Mouse (Mus musculus): ENCODE measurements around the gene Rbm14.
"Not testable (repeated sequence)": the region's sequence is repeated elsewhere in the genome, so short reads cannot be mapped to it uniquely, and the experiment has no call there.

The Rbm14 gene

DNA sequence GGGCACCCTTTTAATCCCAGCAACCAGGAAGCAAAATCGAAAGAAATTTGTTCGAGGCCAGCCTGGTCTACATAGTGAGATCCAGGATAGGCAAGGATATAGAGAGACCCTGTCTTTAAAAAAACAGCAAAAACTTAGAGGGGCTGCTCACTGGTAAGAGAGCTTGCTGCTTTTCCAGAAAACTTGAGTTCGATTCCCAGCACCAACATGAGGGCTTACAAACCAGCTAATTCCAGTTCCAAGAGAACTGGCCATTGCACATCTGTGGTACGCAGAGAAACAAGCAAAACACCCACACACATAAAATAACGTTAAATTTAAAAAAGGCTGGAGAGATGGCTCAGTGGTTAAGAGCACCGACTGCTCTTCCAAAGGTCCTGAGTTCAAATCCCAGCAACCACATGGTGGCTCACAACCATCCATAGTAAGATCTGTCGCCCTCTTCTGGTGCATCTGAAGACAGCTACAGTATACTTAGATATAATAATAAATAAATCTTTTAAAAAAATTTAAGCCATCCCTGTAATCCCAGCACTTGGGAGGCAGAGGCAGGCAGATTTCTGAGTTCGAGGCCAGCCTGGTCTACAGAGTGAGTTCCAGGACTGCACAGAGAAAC is 1.0 kb upstream of the Rbm14 start:
- DNase-seq, result not testable (repeated sequence)

- no peak for DNase-seq
Measured at GRCm38 (mm10) chr19:4811909-4812242, 442 bp upstream of the Rbm14 start.

GRCm38 (mm10) chr19:4810746-4811062 is 730 bp downstream of the Rbm14 start:
- no peak for DNase-seq

GRCm38 (mm10) chr19:4810309-4810708 is 1.1 kb downstream of the Rbm14 start:
- DNase-seq, result no peak

- no peak for DNase-seq
Measured at GRCm38 (mm10) chr19:4803283-4803682, 8.2 kb downstream of the Rbm14 start.

- no peak for DNase-seq
Measured at GRCm38 (mm10) chr19:4802691-4803091, 8.7 kb downstream of the Rbm14 start.

- DNase-seq, result no peak
Measured at GRCm38 (mm10) chr19:4799083-4799482, 12.4 kb downstream of the Rbm14 start.

- DNase-seq, result no peak
Measured at GRCm38 (mm10) chr19:4797846-4798245, 13.6 kb downstream of the Rbm14 start.

GRCm38 (mm10) chr19:4795929-4796328 is 15.5 kb downstream of the Rbm14 start:
- DNase-seq, result no peak

DNA sequence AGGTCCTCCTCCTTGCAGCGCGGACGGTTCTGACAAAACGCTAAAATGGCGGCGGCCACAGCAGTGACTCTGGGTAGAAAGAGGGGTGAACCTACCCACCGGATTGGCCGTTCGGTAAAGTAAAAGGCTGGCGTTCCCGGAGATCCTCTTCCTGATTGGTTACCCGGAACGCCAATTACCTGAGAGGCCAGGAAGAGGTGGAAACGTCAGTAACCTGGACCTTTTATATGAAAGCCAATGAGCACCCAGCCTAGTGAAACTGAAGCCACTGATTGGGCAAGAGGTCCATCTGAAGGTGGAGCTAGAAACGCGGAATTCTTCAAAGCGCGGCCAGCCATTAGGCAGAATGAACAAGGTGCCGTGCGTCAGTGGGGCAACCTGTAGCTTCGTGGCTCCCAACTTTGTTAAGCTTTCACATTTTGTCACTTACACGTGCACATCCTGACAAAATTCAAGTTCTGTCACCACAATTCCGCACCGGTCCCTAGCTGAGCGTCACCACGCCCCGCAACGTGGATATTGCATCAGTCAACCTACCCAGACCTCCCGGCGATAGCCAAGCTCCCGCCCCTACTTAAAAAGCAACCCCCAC is 17.5 kb downstream of the Rbm14 start, which contains the start of gene Rbm4:
Gene Rbm4 (minus strand): TSS at position 71 of the 592 bp plus-strand sequence.
- DNase-seq, result peak; percentile 98 to 100

GRCm38 (mm10) chr19:4793281-4793830 is 18.1 kb downstream of the Rbm14 start:
- DNase-seq, result no peak

DNA sequence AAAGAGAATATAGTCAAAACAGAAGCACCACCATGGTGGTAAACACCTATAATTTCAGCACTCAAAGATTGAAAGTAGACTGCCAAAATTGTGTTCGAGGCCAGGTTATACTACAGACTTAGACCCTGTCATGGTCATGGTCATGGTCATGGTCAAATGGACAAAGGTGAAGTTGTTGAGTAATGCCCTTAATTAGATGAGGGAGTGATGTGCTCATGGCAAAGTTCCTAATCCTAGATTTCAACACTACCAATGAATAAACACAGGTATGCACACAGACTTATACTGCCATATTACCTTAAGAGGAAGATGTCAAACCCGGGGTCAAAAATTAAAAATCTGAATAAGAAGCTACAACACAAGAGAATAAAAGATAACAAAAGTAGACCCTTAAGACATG is 25.1 kb downstream of the Rbm14 start:
- peak in 1 of 2 experiments; percentile 26 for DNase-seq

DNA sequence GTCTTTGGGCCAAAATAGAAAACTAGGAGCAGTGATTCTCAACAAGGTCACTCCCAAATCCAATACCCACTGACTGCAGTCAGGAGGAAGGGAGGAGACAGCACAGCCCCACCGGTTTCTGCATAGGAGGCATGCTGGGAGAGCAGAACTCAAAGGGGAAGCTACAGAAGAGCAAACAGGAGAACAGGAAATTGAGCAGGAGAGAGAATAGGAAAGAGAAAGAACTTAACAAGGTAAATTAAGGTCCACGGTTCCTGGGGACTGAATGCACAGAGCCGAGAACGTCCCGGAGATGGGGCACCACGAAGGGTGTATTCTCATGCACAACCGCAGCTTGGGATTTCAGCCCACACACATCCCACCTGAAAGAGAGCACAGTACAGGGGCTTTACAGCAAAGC is 26.2 kb downstream of the Rbm14 start:
- DNase-seq, result no peak

- DNase-seq, result peak in 1 of 2 experiments; percentile 30
Measured at GRCm38 (mm10) chr19:4782891-4783290, 28.5 kb downstream of the Rbm14 start.

- DNase-seq, result no peak
Measured at GRCm38 (mm10) chr19:4772785-4773184, 38.6 kb downstream of the Rbm14 start.

- peak; percentile 22 to 54 for DNase-seq
Measured at GRCm38 (mm10) chr19:4767507-4768148, 43.8 kb downstream of the Rbm14 start.

DNA sequence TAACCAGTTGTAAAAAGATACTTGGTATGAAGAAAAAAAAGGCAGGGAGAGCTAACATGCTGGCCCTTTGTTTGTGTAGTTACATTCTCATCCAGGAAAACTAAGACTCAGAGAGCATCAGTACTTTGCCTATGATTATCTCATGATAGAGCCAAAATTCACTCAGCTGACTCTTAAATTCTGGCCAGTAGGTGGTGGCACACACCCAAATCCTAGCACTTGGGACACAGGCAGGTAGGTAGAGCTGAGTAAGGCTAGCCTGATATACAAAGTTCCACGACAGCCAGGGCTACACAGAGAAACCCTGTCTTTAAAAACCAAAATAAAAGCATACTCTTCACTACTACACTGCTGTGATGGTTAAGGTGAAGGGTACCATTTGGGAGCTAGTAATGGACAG is 48.6 kb downstream of the Rbm14 start:
- peak; percentile 45 to 63 for DNase-seq

DNA sequence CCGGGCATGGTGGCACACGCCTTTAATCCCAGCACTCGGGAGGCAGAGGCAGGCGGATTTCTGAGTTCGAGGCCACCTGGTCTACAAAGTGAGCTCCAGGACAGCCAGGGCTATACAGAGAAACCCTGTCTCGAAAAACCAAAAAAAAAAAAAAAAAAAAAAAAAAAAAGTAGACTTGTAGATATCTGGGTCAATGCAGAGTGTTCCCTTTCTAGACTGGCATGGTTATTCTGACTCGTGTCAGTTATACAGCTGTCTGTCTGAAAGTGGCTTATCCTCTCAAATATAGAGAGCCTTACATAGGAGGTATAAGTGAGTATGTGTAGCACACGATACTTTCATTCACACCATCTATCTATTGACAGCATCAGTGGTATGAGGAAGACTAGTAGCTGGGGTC is 50.9 kb downstream of the Rbm14 start:
- DNase-seq, result not testable (repeated sequence)

GRCm38 (mm10) chr19:4756921-4757320 is 54.5 kb downstream of the Rbm14 start:
- peak in 1 of 2 experiments; percentile 18 for DNase-seq

DNA sequence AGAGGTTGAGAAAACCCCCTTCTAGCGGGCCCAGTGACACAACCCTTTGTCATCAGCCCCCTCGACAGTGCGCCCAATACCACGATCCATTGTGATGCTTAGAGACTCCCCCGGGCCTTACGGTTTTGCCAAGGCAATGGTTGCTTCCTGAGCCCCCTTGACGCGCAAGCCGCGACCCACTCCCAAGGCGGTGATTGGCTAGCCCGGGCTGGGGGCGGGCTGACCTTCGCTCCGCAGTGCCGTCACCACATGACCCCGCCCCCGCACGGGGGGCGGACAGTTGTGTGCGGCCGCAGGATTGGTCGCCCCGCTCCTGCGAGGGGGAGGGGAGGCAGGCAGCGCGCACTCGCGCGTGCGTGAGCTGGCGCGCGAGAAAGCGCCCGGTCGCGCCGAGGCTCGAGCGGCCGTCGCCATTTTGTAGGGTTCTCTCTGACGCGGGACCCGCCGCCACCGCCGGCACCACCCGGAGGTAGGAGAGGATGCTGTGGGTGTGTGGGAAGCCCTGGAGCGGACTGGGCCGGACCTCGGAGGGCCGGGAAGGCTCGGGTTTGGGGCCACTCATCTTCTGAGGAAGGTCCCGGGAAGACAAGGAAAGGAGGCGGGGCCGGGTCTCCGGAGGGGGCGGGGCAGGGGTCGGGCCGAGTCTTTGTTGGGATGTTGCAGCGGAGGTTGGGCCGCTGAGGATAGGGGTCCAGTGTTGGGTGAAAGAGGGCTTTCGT is 55.1 kb downstream of the Rbm14 start, which contains the start of gene Rbm4b:
Gene Rbm4b (plus strand): TSS at position 305 of the 719 bp plus-strand sequence.
- peak; percentile 97 to 99 for DNase-seq

DNA sequence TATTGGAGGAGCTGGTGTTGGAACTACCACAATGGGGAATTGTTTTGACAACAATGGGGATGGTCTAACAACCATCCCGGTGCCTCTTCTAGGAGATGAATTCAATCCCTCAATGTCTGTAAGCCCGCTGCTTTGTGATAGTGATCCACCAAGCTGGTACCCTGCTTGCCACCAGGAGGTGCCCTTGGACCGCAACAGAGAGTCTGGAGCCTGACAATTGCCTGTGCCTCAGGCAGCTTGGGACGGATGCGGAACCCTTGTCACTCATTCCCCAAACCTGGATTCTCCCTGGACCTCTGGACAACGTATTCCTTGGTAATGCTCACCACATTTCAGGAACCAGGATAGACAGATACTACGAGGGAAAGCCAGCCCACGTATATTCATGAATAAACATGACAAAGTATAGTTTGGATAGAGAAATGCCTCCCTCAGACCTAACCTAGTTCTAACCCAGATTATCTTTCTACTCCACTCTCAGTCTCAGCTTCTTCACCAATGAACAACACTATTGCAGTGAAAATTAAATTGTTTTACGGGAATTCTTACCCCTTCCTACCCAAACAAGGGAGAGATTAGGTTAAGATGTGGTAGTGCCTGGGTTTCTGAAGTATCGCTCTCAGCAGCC is 55.8 kb downstream of the Rbm14 start:
- DNase-seq, result peak; percentile 93 to 96
